Mouse (Mus musculus) kidney, adult 10 weeks (tissue): ENCODE measurements around the gene Tssk6. TPM values are rescaled to one million over a fixed set of nuclear protein-coding genes. Genes with fewer than 3 reads are reported as not detected.

Experiments used
- polyA plus RNA-seq: library from polyadenylated mRNA; stranded (reverse); fragments of 350-450 nt; fragmentation: Illumina TruSeq; extraction: RNeasy Lipid Tissue Mini Kit (QIAGEN cat#74804); gene quantifications from one replicate; pipeline ENCODE4 v1.2.3, GENCODE M21; 2014; ENCODE audit warnings: low read depth, low replicate concordance

Tssk6 gene
- polyA plus RNA-seq, result not detected

GRCm38 (mm10) chr8:69902163-69903062 lies at the start of gene Tssk6, which contains the start of the genes Ndufa13 and Yjefn3:
Tssk6 (plus strand) TSS chr8:69902184.
Ndufa13 (minus strand) TSS chr8:69902558.
Yjefn3 (minus strand) TSS chr8:69902712.

GRCm38 (mm10) chr8:69887289-69888243 lies 14.4 kb upstream of the Tssk6 start, which contains the start of gene Cilp2:
Cilp2 (minus strand) TSS chr8:69887687.

Other genes starting within 250 kb of the Tssk6 start
- gene Zfp964, start 247.7 kb upstream of the Tssk6 start, polyA plus RNA-seq, result 8.5 TPM
- gene Zfp869, start 191.5 kb upstream of the Tssk6 start, polyA plus RNA-seq, result 53.4 TPM
- 12.6 TPM for gene Zfp963, start 152.2 kb upstream of the Tssk6 start, polyA plus RNA-seq
- gene Gm20422, start 127.3 kb upstream of the Tssk6 start, polyA plus RNA-seq, result not detected
- 1.6 TPM for gene Atp13a1, start 111.0 kb upstream of the Tssk6 start, polyA plus RNA-seq
- 35.9 TPM for gene Zfp866, start 111.0 kb upstream of the Tssk6 start, polyA plus RNA-seq
- gene Gmip, start 93.5 kb upstream of the Tssk6 start, polyA plus RNA-seq, result 1.5 TPM
- gene Lpar2, start 79.8 kb upstream of the Tssk6 start, polyA plus RNA-seq, result 2.6 TPM
- not detected for gene Pbx4, start 69.7 kb upstream of the Tssk6 start, polyA plus RNA-seq
- not detected for gene Cilp2, start 14.5 kb upstream of the Tssk6 start, polyA plus RNA-seq
- 1.2 TPM for gene Ndufa13, start 374 bp downstream of the Tssk6 start, polyA plus RNA-seq
- not detected for gene Yjefn3, start 528 bp downstream of the Tssk6 start, polyA plus RNA-seq
- 5.7 TPM for gene Gatad2a, start 94.2 kb downstream of the Tssk6 start, polyA plus RNA-seq
- gene Mau2, start 140.6 kb downstream of the Tssk6 start, polyA plus RNA-seq, result 7.8 TPM
- gene Sugp1, start 140.6 kb downstream of the Tssk6 start, polyA plus RNA-seq, result 4.8 TPM
- 2.3 TPM for gene Tm6sf2, start 170.7 kb downstream of the Tssk6 start, polyA plus RNA-seq
- not detected for gene Hapln4, start 181.3 kb downstream of the Tssk6 start, polyA plus RNA-seq
- gene Ncan, start 218.7 kb downstream of the Tssk6 start, polyA plus RNA-seq, result not detected
- 1.2 TPM for gene Nr2c2ap, start 229.1 kb downstream of the Tssk6 start, polyA plus RNA-seq
- 0.81 TPM for gene Rfxank, start 237.0 kb downstream of the Tssk6 start, polyA plus RNA-seq
- gene Borcs8, start 237.3 kb downstream of the Tssk6 start, polyA plus RNA-seq, result 9.1 TPM
- not detected for gene Mef2b, start 237.5 kb downstream of the Tssk6 start, polyA plus RNA-seq